Mouse (Mus musculus): Measurements from ENCODE around the gene St3gal3.

- TF ChIP-seq CTCF (IDR thresholded peaks at IDR 0.05; ENCODE audit: borderline replicate concordance, extremely low read depth, insufficient read depth, insufficient read length), result no peak
- TF ChIP-seq POLR2A (IDR thresholded peaks at IDR 0.05; ENCODE audit: borderline replicate concordance, extremely low read depth, insufficient read depth, insufficient read length, poor library complexity, severe bottlenecking), result no peak
These were observed 23.0 kb upstream of the St3gal3 start for GRCm38 (mm10) chr4:118157666-118158065.

Measured in brain, embryonic 14.5 days (tissue).